Mouse (Mus musculus) gastrocnemius, postnatal 14 days (tissue): ENCODE measurements around the gene P4ha1. TPM values are rescaled to one million over a fixed set of nuclear protein-coding genes. Genes with fewer than 3 reads are reported as not detected.
A peak's percentile ranks its signal among the peaks of the same experiment; 100 is the strongest.
"Not testable (repeated sequence)": the region's sequence is repeated elsewhere in the genome, so short reads cannot be mapped to it uniquely, and the experiment has no call there.

ENCODE experiments used
- DNase-seq: peaks from one replicate; pipeline ENCODE4 v3.0.0; 2021; ENCODE audit warnings: mixed read lengths
- intact Hi-C: fragments of 180-260 bp; cut with DNase I; formaldehyde crosslinking; loops from one replicate; pipeline ENCODE4 v1.15.1; 2025; ENCODE audit warnings: low total_unique reads
- long read RNA-seq, 2 experiments: library from polyadenylated mRNA; stranded (forward); transcript quantifications; one replicate each; pipeline ENCODE4 v2.0.0; 2021
- total RNA-seq, 2 experiments: library from RNA; stranded (reverse); gene quantifications; 2 replicates each; pipeline ENCODE4 v1.2.3; 2021

The P4ha1 gene
- total RNA-seq, result 10 to 100 TPM; 29.9 to 34.2 TPM
- long read RNA-seq, experiment 1, full-length matches to known transcripts, result 21 of 24 reads
- long read RNA-seq, experiment 1, partial matches to known transcripts, result 1 of 24 reads
- long read RNA-seq, experiment 1, other reads (novel, unspliced or antisense), result 2 of 24 reads
- long read RNA-seq, experiment 2, full-length matches to known transcripts, result 31 of 35 reads
- long read RNA-seq, experiment 2, partial matches to known transcripts, result 1 of 35 reads
- long read RNA-seq, experiment 2, other reads (novel, unspliced or antisense), result 3 of 35 reads

GRCm38 (mm10) chr10:59323100-59323487 is at the start of gene P4ha1:
Gene P4ha1, plus strand, starts transcription at chr10:59323296.
- peak; percentile 100 for DNase-seq
- intact Hi-C loops, result no loop called here

GRCm38 (mm10) chr10:59275745-59276144 is 47.4 kb upstream of the P4ha1 start:
- intact Hi-C loops, result no loop called here
- DNase-seq, result no peak

- DNase-seq, result no peak
- intact Hi-C loops, result no loop called here
Observed at GRCm38 (mm10) chr10:59277116-59277515, 46.0 kb upstream of the P4ha1 start.

GRCm38 (mm10) chr10:59277729-59278475 is 45.2 kb upstream of the P4ha1 start:
- DNase-seq, result no peak
- intact Hi-C loops, result no loop called here

GRCm38 (mm10) chr10:59283164-59283563 is 39.9 kb upstream of the P4ha1 start:
- intact Hi-C loops, result loop anchor here (10.0 kb wide), 1 partner anchor 58 kb away; the partner anchor contains the start of genes Sept10 and Sowahc

GRCm38 (mm10) chr10:59283749-59284148 is 39.3 kb upstream of the P4ha1 start:
- DNase-seq, result no peak
- intact Hi-C loops, result loop anchor here (10.0 kb wide), 1 partner anchor 59 kb away; the partner anchor contains the start of genes Sept10 and Sowahc

More at GRCm38 (mm10) chr10:59283164-59283563, 39.9 kb upstream of the P4ha1 start:
- DNase-seq, result no peak

GRCm38 (mm10) chr10:59285530-59285929 is 37.6 kb upstream of the P4ha1 start:
- peak; percentile 49 for DNase-seq
- intact Hi-C loops, result loop anchor here (10.0 kb wide), 1 partner anchor 61 kb away; the partner anchor contains the start of genes Sept10 and Sowahc

GRCm38 (mm10) chr10:59287251-59287650 is 35.8 kb upstream of the P4ha1 start:
- no peak for DNase-seq
- intact Hi-C loops, result loop anchor here (10.0 kb wide), 1 partner anchor 62 kb away; the partner anchor contains the start of genes Sept10 and Sowahc

GRCm38 (mm10) chr10:59287662-59288061 is 35.4 kb upstream of the P4ha1 start:
- no peak for DNase-seq
- intact Hi-C loops, result loop anchor here (10.0 kb wide), 1 partner anchor 63 kb away; the partner anchor contains the start of genes Sept10 and Sowahc

- intact Hi-C loops, result loop anchor here (10.0 kb wide), 1 partner anchor 64 kb away; the partner anchor contains the start of genes Sept10 and Sowahc
- DNase-seq, result no peak
Observed at GRCm38 (mm10) chr10:59289062-59289461, 34.0 kb upstream of the P4ha1 start.

- intact Hi-C loops, result loop anchor here (5.0 to 10.0 kb wide), 3 partner anchors 124 to 573 kb away; no protein-coding TSS in a partner anchor
- DNase-seq, result no peak
Observed at GRCm38 (mm10) chr10:59291536-59291935, 31.6 kb upstream of the P4ha1 start.

GRCm38 (mm10) chr10:59292079-59292478 is 31.0 kb upstream of the P4ha1 start:
- intact Hi-C loops, result loop anchor here (5.0 to 10.0 kb wide), 3 partner anchors 125 to 573 kb away; no protein-coding TSS in a partner anchor
- DNase-seq, result no peak

- peak; percentile 67 for DNase-seq
- intact Hi-C loops, result loop anchor here (5.0 to 10.0 kb wide), 3 partner anchors 125 to 572 kb away; no protein-coding TSS in a partner anchor
Observed at GRCm38 (mm10) chr10:59292558-59292957, 30.5 kb upstream of the P4ha1 start.

GRCm38 (mm10) chr10:59295241-59295811 is 27.8 kb upstream of the P4ha1 start:
- intact Hi-C loops, result loop anchor here (5.0 to 10.0 kb wide), 2 partner anchors 62 to 569 kb away; no protein-coding TSS in a partner anchor
- peak; percentile 53 for DNase-seq

- DNase-seq, result peak; percentile 81
- intact Hi-C loops, result loop anchor here (5.0 to 10.0 kb wide), 2 partner anchors 61 to 569 kb away; no protein-coding TSS in a partner anchor
Observed at GRCm38 (mm10) chr10:59296261-59296660, 26.8 kb upstream of the P4ha1 start.

- DNase-seq, intact Hi-C loops: not testable (repeated sequence)
Observed at GRCm38 (mm10) chr10:59302671-59303070, 20.4 kb upstream of the P4ha1 start.

GRCm38 (mm10) chr10:59308993-59309715 is 13.9 kb upstream of the P4ha1 start:
- intact Hi-C loops, result no loop called here
- DNase-seq, result no peak

- DNase-seq, result no peak
- intact Hi-C loops, result no loop called here
Observed at GRCm38 (mm10) chr10:59310124-59310523, 13.0 kb upstream of the P4ha1 start.
